In genomic region chr5:134282076-134282475, GRCm38 (mm10) we compare ENCODE assay signal across 11 mouse cellular contexts.
"Had no signal": no experiment of that assay in that cellular context is flagged by ENCODE, and none has a peak within 500 bp of the region (broad histone marks: within the 10 kb centered on the region; RNA-seq: fewer than 3 reads in every experiment).

No protein-coding gene starts in this region.

- H3K9ac ChIP-seq: limb, embryonic 12.5 days; liver, embryonic 14.5 days; midbrain, embryonic 12.5 days; stomach, embryonic 15.5 days had no signal

- H3K9me3 ChIP-seq: limb, embryonic 12.5 days; midbrain, embryonic 12.5 days; stomach, embryonic 15.5 days had no signal

- H3K27me3 ChIP-seq: limb, embryonic 12.5 days; midbrain, embryonic 12.5 days; stomach, embryonic 15.5 days had no signal

- ATAC-seq: midbrain, embryonic 16.5 days had no signal

- H3K4me1 ChIP-seq: limb, embryonic 12.5 days; midbrain, embryonic 12.5 days; stomach, embryonic 15.5 days had no signal

- DNase-seq: kidney, postnatal 36 days; layer of hippocampus, adult 9-11 months; layer of hippocampus, postnatal 36 days; lung, adult 18-20 months; right cerebral cortex, postnatal 14 days had no signal

- H3K4me3 ChIP-seq: limb, embryonic 12.5 days; midbrain, embryonic 12.5 days; stomach, embryonic 15.5 days had no signal

- H3K27ac ChIP-seq: kidney, postnatal 0 days; limb, embryonic 12.5 days; liver, embryonic 14.5 days; midbrain, embryonic 12.5 days; stomach, embryonic 15.5 days had no signal

- H3K4me2 ChIP-seq: limb, embryonic 12.5 days; midbrain, embryonic 12.5 days; stomach, embryonic 15.5 days had no signal
